Mouse (Mus musculus): Measurements from ENCODE around the gene Gm38392. TPM values are rescaled to one million over a fixed set of nuclear protein-coding genes. Genes with fewer than 3 reads are reported as not detected.
"Not testable (repeated sequence)": the region's sequence is repeated elsewhere in the genome, so short reads cannot be mapped to it uniquely, and the experiment has no call there.

Gm38392 gene
- polyA plus RNA-seq, 1 experiment, result not detected

DNA sequence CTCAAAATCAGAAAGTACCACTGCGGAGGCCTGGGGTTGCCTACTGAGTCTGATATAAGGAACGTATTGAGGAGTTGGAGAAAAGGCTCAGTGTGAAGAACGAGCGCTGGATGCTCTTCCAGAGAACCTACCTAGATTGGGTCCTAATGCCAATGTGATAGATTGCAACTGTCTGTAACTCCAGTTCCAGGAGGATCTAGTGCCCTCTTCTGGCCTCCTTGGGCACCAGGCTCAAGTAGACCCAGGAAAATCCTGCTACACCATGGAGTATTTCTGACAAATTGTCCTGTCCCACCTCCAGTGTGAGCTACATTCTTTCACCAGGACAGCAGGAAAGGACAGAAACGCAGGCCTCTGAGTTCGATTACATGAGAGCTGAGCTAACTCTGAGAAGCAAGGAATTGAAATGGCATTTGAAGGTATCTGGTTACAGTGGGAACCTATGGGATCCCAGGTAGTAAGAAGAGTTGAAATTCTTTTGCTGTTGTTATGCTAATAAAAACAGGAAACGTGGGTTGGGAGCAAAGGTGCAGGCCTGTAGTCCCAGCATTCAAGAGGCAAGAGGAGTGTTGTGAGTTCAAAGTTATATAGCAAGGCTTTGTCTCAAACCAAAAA lies 10.4 kb downstream of the Gm38392 start:
- no peak overlapping the region for H3K4me3 ChIP-seq (ENCODE audit: insufficient read depth, low read length)
- no peaks in the 10 kb centered on the region for H3K4me1 ChIP-seq (ENCODE audit: control insufficient read depth, insufficient read depth, low read length)
- TF ChIP-seq CTCF (IDR thresholded peaks at IDR 0.05; ENCODE audit: borderline replicate concordance, insufficient read depth, low read length) (peak; percentile 11; the same call in 1 of the 2 replicates), POLR2A (IDR thresholded peaks at IDR 0.05; ENCODE audit: low read depth, low read length) (no peak)
- H3K27ac ChIP-seq (ENCODE audit: insufficient read depth, low read length), result no peak overlapping the region

DNA sequence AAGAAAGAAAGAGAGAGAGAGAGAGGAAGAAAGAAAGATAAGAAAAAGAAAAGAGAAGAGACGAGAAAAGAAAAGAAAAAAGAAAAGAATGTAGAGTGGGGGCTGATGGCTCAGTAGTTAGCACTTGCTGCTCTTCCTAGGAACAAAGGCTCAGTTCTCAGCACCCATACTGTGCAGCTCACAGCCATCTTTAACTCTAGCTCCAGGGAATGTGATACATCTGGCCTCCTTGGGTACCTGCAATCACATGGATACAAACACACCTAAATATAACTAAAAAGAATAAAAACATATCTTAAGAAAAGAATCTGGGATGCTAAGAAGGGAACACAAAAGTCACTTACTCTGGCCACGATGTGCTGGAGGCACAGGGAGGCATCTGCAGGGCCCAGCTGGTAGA lies 10.9 kb downstream of the Gm38392 start:
- TF ChIP-seq POLR2A (IDR thresholded peaks at IDR 0.05; ENCODE audit: low read depth, low read length) (no peak), CTCF (IDR thresholded peaks at IDR 0.05; ENCODE audit: borderline replicate concordance, insufficient read depth, low read length) (no peak)
- Histone ChIP-seq H3K27ac (ENCODE audit: insufficient read depth, low read length) (no peak overlapping the region), H3K4me3 (ENCODE audit: insufficient read depth, low read length) (no peak overlapping the region), H3K4me1 (ENCODE audit: control insufficient read depth, insufficient read depth, low read length) (no peaks in the 10 kb centered on the region)

DNA sequence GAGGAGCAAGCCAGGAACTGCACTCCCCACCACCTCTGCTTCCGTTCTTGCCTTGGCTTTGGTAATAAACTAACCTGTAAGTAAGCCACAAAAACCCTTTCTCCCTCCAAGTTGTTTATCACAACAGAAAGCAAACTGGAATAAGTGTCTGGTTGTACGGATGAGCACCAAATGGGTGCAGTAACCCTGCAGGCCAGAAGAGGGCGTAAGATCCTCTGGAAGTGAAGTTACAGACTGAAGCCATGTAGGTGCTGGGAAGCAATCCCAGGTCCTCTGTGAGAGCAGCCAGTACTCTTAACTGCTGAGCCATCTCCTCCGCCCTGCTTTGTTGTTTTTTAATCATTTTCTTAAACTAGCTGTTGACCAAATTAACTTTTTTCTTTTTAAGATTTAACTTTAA lies 13.0 kb downstream of the Gm38392 start:
- TF ChIP-seq POLR2A (IDR thresholded peaks at IDR 0.05; ENCODE audit: low read depth, low read length), result no peak
- TF ChIP-seq CTCF (IDR thresholded peaks at IDR 0.05; ENCODE audit: borderline replicate concordance, insufficient read depth, low read length), result no peak
- Histone ChIP-seq H3K4me3 (ENCODE audit: insufficient read depth, low read length) (no peak overlapping the region), H3K27ac (ENCODE audit: insufficient read depth, low read length) (no peak overlapping the region), H3K4me1 (ENCODE audit: control insufficient read depth, insufficient read depth, low read length) (no peaks in the 10 kb centered on the region)

DNA sequence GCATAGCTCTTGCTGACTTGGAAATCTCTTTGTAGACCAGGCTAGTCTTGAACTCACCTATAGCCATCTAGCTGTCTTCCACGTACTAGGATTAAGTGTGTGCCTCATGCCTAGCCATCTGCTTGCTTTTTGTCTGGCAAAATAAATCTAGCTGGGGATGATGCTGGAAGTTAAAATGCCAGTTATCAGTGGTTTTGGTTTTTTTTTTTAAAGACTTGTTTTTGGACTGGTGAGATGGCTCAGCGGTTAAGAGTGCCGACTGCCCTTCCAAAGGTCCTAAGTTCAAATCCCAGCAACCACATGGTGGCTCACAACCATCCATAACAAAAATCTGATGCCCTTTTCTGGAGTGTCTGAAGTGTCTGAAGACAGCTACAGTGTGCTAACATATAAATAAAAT lies 15.2 kb downstream of the Gm38392 start:
- no peak overlapping the region for H3K4me3 ChIP-seq (ENCODE audit: insufficient read depth, low read length)
- no peaks in the 10 kb centered on the region for H3K4me1 ChIP-seq (ENCODE audit: control insufficient read depth, insufficient read depth, low read length)
- TF ChIP-seq CTCF (IDR thresholded peaks at IDR 0.05; ENCODE audit: borderline replicate concordance, insufficient read depth, low read length), result no peak
- TF ChIP-seq POLR2A (IDR thresholded peaks at IDR 0.05; ENCODE audit: low read depth, low read length), result no peak
- no peak overlapping the region for H3K27ac ChIP-seq (ENCODE audit: insufficient read depth, low read length)

DNA sequence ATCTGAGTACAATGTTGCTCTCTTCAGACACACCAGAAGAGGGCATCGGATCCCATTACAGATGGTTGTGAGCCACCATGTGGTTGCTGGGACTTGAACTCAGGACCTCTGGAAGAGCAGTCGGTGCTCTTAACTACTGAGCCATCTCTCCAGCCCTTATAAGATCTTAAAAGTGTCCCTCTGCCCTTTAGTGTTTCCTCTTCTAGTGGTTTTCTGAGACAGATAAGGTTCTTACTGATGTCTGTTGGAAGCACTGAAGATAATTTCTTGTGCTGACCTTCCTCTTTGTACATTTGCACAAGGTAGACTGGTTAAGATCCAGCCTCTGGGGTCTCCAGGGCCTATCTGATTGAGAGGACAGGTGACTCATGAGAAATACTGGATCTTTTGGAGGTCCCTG lies 15.7 kb downstream of the Gm38392 start:
- not testable (repeated sequence) for H3K4me1 ChIP-seq (ENCODE audit: control insufficient read depth, insufficient read depth, low read length); H3K27ac ChIP-seq (ENCODE audit: insufficient read depth, low read length); H3K4me3 ChIP-seq (ENCODE audit: insufficient read depth, low read length)

DNA sequence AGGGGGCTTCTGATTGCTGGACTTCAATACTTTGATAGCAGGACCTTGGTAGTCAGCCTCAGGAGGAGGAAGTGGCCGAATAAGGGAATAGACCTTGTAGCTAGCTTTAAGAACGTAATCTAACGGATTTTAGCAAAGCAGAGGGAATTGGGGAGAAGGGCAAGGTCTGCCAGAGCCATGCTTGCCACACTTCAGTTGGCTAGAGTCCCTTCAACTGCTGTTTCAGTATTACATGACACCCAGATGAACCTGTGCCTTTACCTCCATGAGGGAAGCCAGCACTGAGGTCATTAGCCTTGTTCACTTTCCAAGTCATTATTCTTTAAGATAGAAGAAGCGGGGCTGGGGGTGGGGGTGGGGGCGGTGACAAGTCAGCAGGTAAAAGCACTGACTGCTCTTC lies 18.0 kb downstream of the Gm38392 start:
- TF ChIP-seq POLR2A (IDR thresholded peaks at IDR 0.05; ENCODE audit: low read depth, low read length) (no peak), CTCF (IDR thresholded peaks at IDR 0.05; ENCODE audit: borderline replicate concordance, insufficient read depth, low read length) (no peak)
- Histone ChIP-seq H3K27ac (ENCODE audit: insufficient read depth, low read length) (no peak overlapping the region), H3K4me1 (ENCODE audit: control insufficient read depth, insufficient read depth, low read length) (no peaks in the 10 kb centered on the region), H3K4me3 (ENCODE audit: insufficient read depth, low read length) (no peak overlapping the region)

DNA sequence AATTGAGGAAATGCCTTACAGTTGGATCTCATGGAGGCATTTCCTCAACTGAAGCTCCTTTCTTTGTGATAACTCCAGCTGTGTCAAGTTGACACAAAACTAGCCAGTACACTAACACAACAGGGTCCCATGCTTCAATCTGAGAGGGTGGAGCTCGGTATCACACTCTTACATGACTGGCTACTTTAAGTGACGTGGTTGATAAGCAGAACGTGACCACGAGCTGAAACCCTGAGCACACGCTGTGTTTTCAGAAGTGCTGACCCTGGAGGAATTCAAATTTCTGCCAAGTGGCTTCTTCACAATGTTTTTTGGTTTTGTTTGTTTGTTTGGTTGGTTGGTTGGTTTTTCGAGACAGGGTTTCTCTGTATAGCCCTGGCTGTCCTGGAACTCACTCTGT lies 19.0 kb downstream of the Gm38392 start:
- H3K4me3 ChIP-seq (ENCODE audit: insufficient read depth, low read length); H3K4me1 ChIP-seq (ENCODE audit: control insufficient read depth, insufficient read depth, low read length); H3K27ac ChIP-seq (ENCODE audit: insufficient read depth, low read length): not testable (repeated sequence)

DNA sequence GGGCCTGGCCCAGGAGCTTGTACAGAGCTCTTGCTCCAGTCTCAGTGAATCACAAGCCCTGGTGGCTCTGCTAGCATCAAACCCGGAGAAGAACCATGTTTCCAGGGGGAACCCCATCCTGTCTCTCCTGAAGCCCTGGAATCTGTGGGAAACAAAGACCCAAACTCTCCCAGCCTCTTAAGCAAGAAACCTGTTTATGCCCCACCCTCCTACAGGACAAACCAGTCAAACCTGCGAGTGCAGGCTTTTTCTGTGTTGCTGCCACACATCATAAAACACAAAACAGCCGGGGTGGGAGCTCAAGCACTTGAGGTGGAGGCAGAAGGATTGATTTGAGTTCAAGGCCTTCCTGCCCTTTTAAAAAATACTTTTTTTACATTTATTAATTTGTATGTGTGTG lies 24.7 kb downstream of the Gm38392 start:
- Histone ChIP-seq H3K4me3 (ENCODE audit: insufficient read depth, low read length) (no peak overlapping the region), H3K27ac (ENCODE audit: insufficient read depth, low read length) (no peak overlapping the region), H3K4me1 (ENCODE audit: control insufficient read depth, insufficient read depth, low read length) (no peaks in the 10 kb centered on the region)
- TF ChIP-seq CTCF (IDR thresholded peaks at IDR 0.05; ENCODE audit: borderline replicate concordance, insufficient read depth, low read length) (no peak), POLR2A (IDR thresholded peaks at IDR 0.05; ENCODE audit: low read depth, low read length) (no peak)

DNA sequence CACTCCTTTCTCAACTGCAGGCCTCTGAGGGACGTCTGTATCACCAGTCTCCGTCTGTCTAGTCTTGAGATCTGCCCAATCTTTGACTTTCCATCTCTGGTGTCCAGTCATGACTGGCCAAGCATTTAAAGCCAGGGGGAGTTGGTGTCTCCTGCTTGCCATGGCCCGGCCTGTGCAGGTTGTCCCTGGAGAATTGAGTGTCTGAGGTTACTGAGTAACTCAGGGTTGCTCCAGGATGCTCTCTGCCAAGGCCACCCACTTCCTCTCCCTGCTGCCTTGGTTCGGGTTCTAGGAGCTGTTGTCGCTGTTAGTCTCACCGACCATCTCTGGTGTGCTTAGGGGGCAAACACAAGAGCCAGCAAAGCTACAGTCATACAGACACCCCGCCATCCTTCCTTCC lies 30.6 kb downstream of the Gm38392 start:
- no peak overlapping the region for H3K4me3 ChIP-seq (ENCODE audit: insufficient read depth, low read length)
- TF ChIP-seq POLR2A (IDR thresholded peaks at IDR 0.05; ENCODE audit: low read depth, low read length) (no peak), CTCF (IDR thresholded peaks at IDR 0.05; ENCODE audit: borderline replicate concordance, insufficient read depth, low read length) (no peak)
- no peaks in the 10 kb centered on the region for H3K4me1 ChIP-seq (ENCODE audit: control insufficient read depth, insufficient read depth, low read length)
- H3K27ac ChIP-seq (ENCODE audit: insufficient read depth, low read length), result no peak overlapping the region

DNA sequence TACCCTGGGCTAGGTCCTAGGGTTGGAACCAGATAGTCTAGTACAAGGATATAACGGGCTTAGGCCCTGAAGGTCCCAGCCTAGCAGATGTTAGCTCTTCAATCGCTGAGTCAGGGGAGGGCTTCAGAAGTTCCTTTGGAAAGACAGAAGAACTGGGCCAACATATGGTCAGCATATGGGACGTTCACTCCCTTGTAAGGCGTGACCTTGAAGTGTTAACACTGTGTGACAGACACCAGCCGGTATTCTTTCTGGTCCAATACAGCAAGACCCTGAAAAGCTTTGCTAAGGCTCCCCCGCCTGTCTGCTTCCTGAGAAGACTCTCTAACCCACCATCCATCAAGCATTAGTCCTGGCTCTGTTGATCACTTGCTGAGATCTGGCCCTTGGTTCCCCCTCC lies 31.1 kb downstream of the Gm38392 start:
- no peak for TF ChIP-seq POLR2A (IDR thresholded peaks at IDR 0.05; ENCODE audit: low read depth, low read length)
- TF ChIP-seq CTCF (IDR thresholded peaks at IDR 0.05; ENCODE audit: borderline replicate concordance, insufficient read depth, low read length), result no peak
- no peak overlapping the region for H3K27ac ChIP-seq (ENCODE audit: insufficient read depth, low read length)
- H3K4me1 ChIP-seq (ENCODE audit: control insufficient read depth, insufficient read depth, low read length), result no peaks in the 10 kb centered on the region
- no peak overlapping the region for H3K4me3 ChIP-seq (ENCODE audit: insufficient read depth, low read length)
